19 mouse cellular contexts compared by ENCODE assay signal in genomic region chr1:67477006-67477405, GRCm38 (mm10).
DNase-seq lines count a peak whose midpoint lies in the region; ATAC-seq and TF ChIP-seq lines count a peak whose summit lies in the region.
"Had no signal": no experiment of that assay in that cellular context is flagged by ENCODE, and none has a peak within 500 bp of the region (broad histone marks: within the 10 kb centered on the region; RNA-seq: fewer than 3 reads in every experiment).

No protein-coding gene starts in this region.

- no peak for TF ChIP-seq POLR2A in testis, adult 2 months (IDR thresholded peaks at IDR 0.05; ENCODE audit: control insufficient read depth, low read depth, low read length)

- no peak overlapping the region for H3K27ac ChIP-seq in testis, adult 2 months (ENCODE audit: control insufficient read depth, insufficient read depth, low read depth, low read length)
- H3K27ac ChIP-seq in embryonic facial prominence, embryonic 14.5 days (replicated peaks; ENCODE audit: low read depth, low read length) = no peak overlapping the region
- H3K27ac ChIP-seq in stomach, postnatal 0 days (replicated peaks) = no peak overlapping the region
- H3K27ac ChIP-seq: forebrain, embryonic 13.5 days; heart, embryonic 15.5 days; hindbrain, embryonic 14.5 days; layer of hippocampus, adult 2 months; neural tube, embryonic 12.5 days had no signal

- TF ChIP-seq CTCF in testis, adult 2 months (IDR thresholded peaks at IDR 0.05; ENCODE audit: control insufficient read depth, insufficient read depth, insufficient replicate concordance, low read depth, low read length) = no peak
- no peak for TF ChIP-seq CTCF in stomach, postnatal 0 days (IDR thresholded peaks at IDR 0.05; ENCODE audit: low read depth)

- no peak for ATAC-seq in embryonic facial prominence, embryonic 14.5 days (ENCODE audit: low read depth)
- no peak for ATAC-seq in stomach, postnatal 0 days (ENCODE audit: low FRiP score, low TSS enrichment)
- ATAC-seq: forebrain, embryonic 13.5 days had no signal

- H3K9me3 ChIP-seq in embryonic facial prominence, embryonic 14.5 days (ENCODE audit: control insufficient read depth, low read length) = no peaks in the 10 kb centered on the region
- H3K9me3 ChIP-seq in stomach, postnatal 0 days (ENCODE audit: control insufficient read depth, low read length) = no peaks in the 10 kb centered on the region
- H3K9me3 ChIP-seq: forebrain, embryonic 13.5 days; heart, embryonic 15.5 days; neural tube, embryonic 12.5 days had no signal

- WGBS in embryonic facial prominence, embryonic 14.5 days = 47% methylated on average over 11 of the region's 11 CpGs
- WGBS in stomach, postnatal 0 days = 58% methylated on average over 11 of the region's 11 CpGs

- no peaks in the 10 kb centered on the region for H3K36me3 ChIP-seq in testis, adult 2 months (ENCODE audit: control insufficient read depth, insufficient read depth, low read length)
- H3K36me3 ChIP-seq in embryonic facial prominence, embryonic 14.5 days (ENCODE audit: control insufficient read depth, insufficient read depth, low read length) = no peaks in the 10 kb centered on the region
- no peaks in the 10 kb centered on the region for H3K36me3 ChIP-seq in stomach, postnatal 0 days (ENCODE audit: control insufficient read depth, insufficient read depth, low read length)
- H3K36me3 ChIP-seq: heart, embryonic 15.5 days; neural tube, embryonic 12.5 days had no signal

- H3K4me2 ChIP-seq in embryonic facial prominence, embryonic 14.5 days (ENCODE audit: low read depth, low read length) = peak overlapping the region; percentile 13; the same call in 1 of the 2 replicates
- H3K4me2 ChIP-seq in stomach, postnatal 0 days (replicated peaks; ENCODE audit: low read depth) = no peak overlapping the region
- H3K4me2 ChIP-seq: forebrain, embryonic 13.5 days; heart, embryonic 15.5 days; hindbrain, embryonic 14.5 days; midbrain, embryonic 11.5 days; neural tube, embryonic 12.5 days had no signal

- H3K9ac ChIP-seq in embryonic facial prominence, embryonic 14.5 days (ENCODE audit: low read depth, low read length) = no peak overlapping the region
- H3K9ac ChIP-seq in stomach, postnatal 0 days (ENCODE audit: low read length) = no peak overlapping the region
- H3K9ac ChIP-seq: forebrain, embryonic 13.5 days; heart, embryonic 15.5 days; hindbrain, embryonic 14.5 days; neural tube, embryonic 12.5 days had no signal

- peaks cover 2% of the 10 kb centered on the region; the same call in 1 of the 2 replicates for H3K4me1 ChIP-seq in testis, adult 2 months (ENCODE audit: control insufficient read depth, insufficient read depth, low read length)
- H3K4me1 ChIP-seq in embryonic facial prominence, embryonic 14.5 days (ENCODE audit: control insufficient read depth, insufficient read depth, low read length) = no peaks in the 10 kb centered on the region
- no peaks in the 10 kb centered on the region for H3K4me1 ChIP-seq in stomach, postnatal 0 days (replicated peaks; ENCODE audit: control insufficient read depth, insufficient read depth)
- H3K4me1 ChIP-seq: forebrain, embryonic 13.5 days; heart, embryonic 15.5 days; neural tube, embryonic 12.5 days had no signal

- no peaks in the 10 kb centered on the region for H3K27me3 ChIP-seq in testis, adult 2 months (ENCODE audit: control insufficient read depth, insufficient read depth, low read length)
- H3K27me3 ChIP-seq in embryonic facial prominence, embryonic 14.5 days (replicated peaks; ENCODE audit: control insufficient read depth, insufficient read depth, low read length) = no peaks in the 10 kb centered on the region
- H3K27me3 ChIP-seq in stomach, postnatal 0 days (ENCODE audit: control insufficient read depth, insufficient read depth, low read length) = no peaks in the 10 kb centered on the region
- H3K27me3 ChIP-seq: forebrain, embryonic 13.5 days; heart, embryonic 15.5 days; neural tube, embryonic 12.5 days had no signal

- no peak for DNase-seq in testis, postnatal 14 days (ENCODE audit: low spot score)
- DNase-seq in adrenal gland, postnatal 10 days = peak; percentile 38
- no peak for DNase-seq in embryonic facial prominence, embryonic 14.5 days (ENCODE audit: low spot score)
- DNase-seq in urinary bladder, postnatal 10 days (ENCODE audit: low spot score) = no peak
- DNase-seq in stomach, postnatal 0 days (ENCODE audit: low spot score) = no peak
- no peak for DNase-seq in right cerebral cortex, postnatal 4 days
- DNase-seq: cerebellum, adult 9-11 months; heart, postnatal 36 days; kidney, adult 8-10 months; kidney, postnatal 14 days; lung, postnatal 10 days; thymus, postnatal 25 days had no signal

- no peak for TF ChIP-seq EP300 in stomach, postnatal 0 days (optimal IDR thresholded peaks at IDR 0.05)

- peak overlapping the region; percentile 60 for H3K4me3 ChIP-seq in testis, adult 2 months (ENCODE audit: control insufficient read depth, low read depth, low read length)
- H3K4me3 ChIP-seq in embryonic facial prominence, embryonic 14.5 days (ENCODE audit: low read depth, low read length) = no peak overlapping the region
- H3K4me3 ChIP-seq in stomach, postnatal 0 days (ENCODE audit: low read depth, low read length) = no peak overlapping the region
- H3K4me3 ChIP-seq: forebrain, embryonic 13.5 days; heart, embryonic 15.5 days; layer of hippocampus, adult 2 months; neural tube, embryonic 12.5 days had no signal
